Comparison of ENCODE assay signal across 20 mouse cellular contexts in the genomic region with DNA sequence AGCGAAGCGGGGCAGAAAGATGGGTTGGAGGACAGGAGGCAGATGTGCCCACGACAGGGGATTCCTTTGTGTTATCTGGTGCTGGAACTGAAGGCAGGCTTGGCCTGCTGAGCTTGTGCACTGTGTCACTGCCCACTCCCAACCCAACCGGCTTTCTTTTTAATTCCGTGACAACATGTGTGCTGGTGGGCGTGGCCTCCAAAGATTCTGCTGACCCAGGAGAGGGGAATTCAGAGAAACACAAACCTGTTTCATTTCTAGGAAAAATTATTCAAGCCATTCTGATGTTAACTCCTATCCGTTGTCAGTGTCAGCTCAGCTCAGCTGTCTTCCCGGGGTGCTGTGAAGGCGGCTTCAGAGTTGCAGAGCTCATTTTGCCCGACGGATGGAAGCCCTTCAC. TPM values are rescaled to one million over a fixed set of nuclear protein-coding genes. Genes with fewer than 3 reads are reported as not detected.
DNase-seq lines count a peak whose midpoint lies in the region; ATAC-seq and TF ChIP-seq lines count a peak whose summit lies in the region.
"Had no signal": no experiment of that assay in that cellular context is flagged by ENCODE, and none has a peak within 500 bp of the region (broad histone marks: within the 10 kb centered on the region; RNA-seq: fewer than 3 reads in every experiment).

No protein-coding gene starts in this region.

- no peak overlapping the region for H3K4me3 ChIP-seq in kidney, adult 2 months (ENCODE audit: insufficient read depth, low read depth, low read length)
- no peak overlapping the region for H3K4me3 ChIP-seq in kidney, embryonic 15.5 days (replicated peaks)
- no peak overlapping the region for H3K4me3 ChIP-seq in lung, embryonic 15.5 days
- H3K4me3 ChIP-seq in bone marrow macrophage, adult 2 months (ENCODE audit: insufficient read depth, low read length) = no peak overlapping the region
- no peak overlapping the region for H3K4me3 ChIP-seq in midbrain, embryonic 11.5 days (ENCODE audit: low read depth, low read length)
- H3K4me3 ChIP-seq: embryonic facial prominence, embryonic 12.5 days; forebrain, embryonic 15.5 days; heart, adult 2 months; heart, embryonic 13.5 days; hindbrain, embryonic 12.5 days had no signal

- H3K4me1 ChIP-seq in kidney, adult 2 months (ENCODE audit: control insufficient read depth, insufficient read depth, low read length) = peaks cover 33% of the 10 kb centered on the region
- 0 out of 2 replicates have a peak, but pooled peaks cover 3% of the 10 kb centered on the region for H3K4me1 ChIP-seq in kidney, embryonic 15.5 days
- peaks cover 6% of the 10 kb centered on the region; the same call in 1 of the 2 replicates for H3K4me1 ChIP-seq in lung, embryonic 15.5 days
- peaks cover 79% of the 10 kb centered on the region for H3K4me1 ChIP-seq in bone marrow macrophage, adult 2 months (ENCODE audit: control insufficient read depth, insufficient read depth, low read length)
- no peaks in the 10 kb centered on the region for H3K4me1 ChIP-seq in midbrain, embryonic 11.5 days (ENCODE audit: control insufficient read depth, insufficient read depth, low read length)
- H3K4me1 ChIP-seq: embryonic facial prominence, embryonic 12.5 days; hindbrain, embryonic 12.5 days had no signal

- no peak overlapping the region for H3K27ac ChIP-seq in kidney, adult 2 months (ENCODE audit: insufficient read depth, low read depth, low read length)
- H3K27ac ChIP-seq in kidney, embryonic 15.5 days = no peak overlapping the region
- 0 out of 2 replicates have a peak overlapping the region, but pooled peaks have one; percentile 4 for H3K27ac ChIP-seq in lung, embryonic 15.5 days
- peak overlapping the region; percentile 91 for H3K27ac ChIP-seq in bone marrow macrophage, adult 2 months (ENCODE audit: insufficient read depth, low read depth, low read length)
- no peak overlapping the region for H3K27ac ChIP-seq in midbrain, embryonic 11.5 days (ENCODE audit: low read depth, low read length)
- H3K27ac ChIP-seq: embryonic facial prominence, embryonic 12.5 days; forebrain, embryonic 15.5 days; heart, embryonic 13.5 days; hindbrain, embryonic 12.5 days had no signal

- H3K27me3 ChIP-seq in kidney, adult 2 months (replicated peaks; ENCODE audit: control insufficient read depth, insufficient read depth, low read length) = no peaks in the 10 kb centered on the region
- no peaks in the 10 kb centered on the region for H3K27me3 ChIP-seq in kidney, embryonic 15.5 days
- no peaks in the 10 kb centered on the region for H3K27me3 ChIP-seq in lung, embryonic 15.5 days
- H3K27me3 ChIP-seq in midbrain, embryonic 11.5 days (ENCODE audit: control insufficient read depth, insufficient read depth, low read length) = no peaks in the 10 kb centered on the region
- H3K27me3 ChIP-seq: CH12.LX; embryonic facial prominence, embryonic 12.5 days; forebrain, embryonic 15.5 days; heart, embryonic 13.5 days; hindbrain, embryonic 12.5 days had no signal

- TF ChIP-seq CTCF in kidney, adult 2 months (conservative IDR thresholded peaks at IDR 0.05; ENCODE audit: insufficient read depth, insufficient read length, low read depth, low read length) = no peak
- TF ChIP-seq CTCF in bone marrow macrophage, adult 2 months (IDR thresholded peaks at IDR 0.05; ENCODE audit: low read depth, low read length) = no peak

- no peak for TF ChIP-seq POLR2A in kidney, adult 2 months (IDR thresholded peaks at IDR 0.05; ENCODE audit: low read depth, low read length)
- TF ChIP-seq POLR2A in bone marrow macrophage, adult 2 months (IDR thresholded peaks at IDR 0.05; ENCODE audit: borderline replicate concordance, low read depth, low read length) = no peak

- peak; percentile 80 for DNase-seq in kidney, adult 2 months
- DNase-seq in lung, postnatal 4 days = no peak
- DNase-seq in midbrain, embryonic 11.5 days (ENCODE audit: low spot score, missing footprints) = no peak
- DNase-seq: adrenal gland, adult 8-10 months; adrenal gland, postnatal 36 days; cerebellum, adult 11-12 months; cerebellum, adult 9-10 months; cerebellum, postnatal 25 days; gastrocnemius, postnatal 10 days; heart, adult 2 months; heart, postnatal 36 days had no signal

- no peaks in the 10 kb centered on the region; the same call in 1 of the 2 replicates for H3K36me3 ChIP-seq in kidney, adult 2 months (ENCODE audit: control insufficient read depth, insufficient read depth, low read length)
- peaks cover 99% of the 10 kb centered on the region for H3K36me3 ChIP-seq in kidney, embryonic 15.5 days
- H3K36me3 ChIP-seq in lung, embryonic 15.5 days = peaks cover 68% of the 10 kb centered on the region
- peaks cover 14% of the 10 kb centered on the region; the same call in 1 of the 2 replicates for H3K36me3 ChIP-seq in midbrain, embryonic 11.5 days (ENCODE audit: control insufficient read depth, insufficient read depth, low read length)

- WGBS in kidney, adult 2 months = 68% methylated on average over 11 of the region's 11 CpGs
- WGBS in kidney, embryonic 15.5 days = 87% methylated on average over 11 of the region's 11 CpGs
- WGBS in lung, embryonic 15.5 days = 84% methylated on average over 11 of the region's 11 CpGs
- 90% methylated on average over 11 of the region's 11 CpGs for WGBS in midbrain, embryonic 11.5 days

- no peak overlapping the region for H3K4me2 ChIP-seq in kidney, embryonic 15.5 days
- H3K4me2 ChIP-seq in lung, embryonic 15.5 days = no peak overlapping the region
- H3K4me2 ChIP-seq in midbrain, embryonic 11.5 days = no peak overlapping the region
- H3K4me2 ChIP-seq: embryonic facial prominence, embryonic 12.5 days; forebrain, embryonic 15.5 days; heart, embryonic 13.5 days; hindbrain, embryonic 12.5 days had no signal

- ATAC-seq in kidney, embryonic 15.5 days (replicated peaks; ENCODE audit: low FRiP score) = no peak
- no peak for ATAC-seq in lung, embryonic 15.5 days (ENCODE audit: borderline replicate concordance, extremely low read depth, low FRiP score, low TSS enrichment)
- no peak for ATAC-seq in midbrain, embryonic 11.5 days (ENCODE audit: low FRiP score)
- ATAC-seq: forebrain, embryonic 15.5 days; hindbrain, embryonic 16.5 days had no signal

- no peaks in the 10 kb centered on the region for H3K9me3 ChIP-seq in kidney, embryonic 15.5 days (replicated peaks)
- H3K9me3 ChIP-seq in lung, embryonic 15.5 days = no peaks in the 10 kb centered on the region
- no peaks in the 10 kb centered on the region for H3K9me3 ChIP-seq in midbrain, embryonic 11.5 days (ENCODE audit: control insufficient read depth, low read length)
- H3K9me3 ChIP-seq: embryonic facial prominence, embryonic 12.5 days; forebrain, embryonic 15.5 days; heart, embryonic 13.5 days; hindbrain, embryonic 12.5 days had no signal

- H3K9ac ChIP-seq in kidney, embryonic 15.5 days = no peak overlapping the region
- no peak overlapping the region for H3K9ac ChIP-seq in lung, embryonic 15.5 days
- H3K9ac ChIP-seq in midbrain, embryonic 11.5 days (ENCODE audit: low read length) = no peak overlapping the region
- H3K9ac ChIP-seq: embryonic facial prominence, embryonic 12.5 days; forebrain, embryonic 15.5 days; hindbrain, embryonic 12.5 days had no signal

RNA-seq across cellular contexts. Expression of a gene that starts 55.1 kb away (rescaled TPM):
- polyA plus RNA-seq in kidney, adult 2 months (2012; rRNA removed) = 32.3 and 33.2 TPM in 2 replicates
- 128 and 131 TPM in 2 replicates for polyA plus RNA-seq in kidney, embryonic 15.5 days (2015; fragmentation: Nextera tagmentation; extraction: Ambion mirVana)
- 110 and 121 TPM in 2 replicates for polyA plus RNA-seq in lung, embryonic 15.5 days (2015; fragmentation: Nextera tagmentation; extraction: Ambion mirVana)
- polyA plus RNA-seq in bone marrow macrophage, adult 2 months (2012; ENCODE audit: insufficient read depth, insufficient read length, missing spikeins) = 371 and 386 TPM in 2 replicates
- polyA plus RNA-seq in midbrain, embryonic 11.5 days (2014; fragmentation: Nextera tagmentation; extraction: Ambion mirVana) = 169 and 177 TPM in 2 replicates

RNA-seq across cellular contexts. Expression of a gene that starts 59.7 kb away (rescaled TPM):
- polyA plus RNA-seq in kidney, adult 2 months (2012; rRNA removed) = 2.9 and 3.1 TPM in 2 replicates
- polyA plus RNA-seq in kidney, embryonic 15.5 days (2015; fragmentation: Nextera tagmentation; extraction: Ambion mirVana) = 15.3 and 15.9 TPM in 2 replicates
- polyA plus RNA-seq in lung, embryonic 15.5 days (2015; fragmentation: Nextera tagmentation; extraction: Ambion mirVana) = 14.4 TPM in 2 replicates
- 67.6 and 70.8 TPM in 2 replicates for polyA plus RNA-seq in bone marrow macrophage, adult 2 months (2012; ENCODE audit: insufficient read depth, insufficient read length, missing spikeins)
- polyA plus RNA-seq in midbrain, embryonic 11.5 days (2014; fragmentation: Nextera tagmentation; extraction: Ambion mirVana) = 17.7 and 17.8 TPM in 2 replicates

Comparison
In these comparisons a context has a peak if more than half of its experiments do, and no peak if none do; other contexts are left out.
1. H3K27ac ChIP-seq: peak in lung, embryonic 15.5 days (single experiment) and bone marrow macrophage, adult 2 months (single experiment); none in kidney, adult 2 months (single experiment), kidney, embryonic 15.5 days (single experiment) and midbrain, embryonic 11.5 days (single experiment).